Mouse (Mus musculus): ENCODE data around the gene Prkaa2. TPM values are rescaled to one million over a fixed set of nuclear protein-coding genes. Genes with fewer than 3 reads are reported as not detected.
"Not testable (repeated sequence)": the region's sequence is repeated elsewhere in the genome, so short reads cannot be mapped to it uniquely, and the experiment has no call there.

Prkaa2 gene
- polyA plus RNA-seq, 1 experiment: not detected

GRCm38 (mm10) chr4:105007360-105008018 lies 102.2 kb downstream of the Prkaa2 start:
- Histone ChIP-seq H3K27ac (ENCODE audit: insufficient read depth, low read depth, low read length) (no peak overlapping the region), H3K4me1 (ENCODE audit: control insufficient read depth, insufficient read depth, low read length) (no peaks in the 10 kb centered on the region), H3K4me3 (ENCODE audit: insufficient read depth, low read depth, low read length) (no peak overlapping the region)
- TF ChIP-seq CTCF (IDR thresholded peaks at IDR 0.05; ENCODE audit: insufficient read depth, low read depth, low read length) (no peak), POLR2A (IDR thresholded peaks at IDR 0.05; ENCODE audit: insufficient read depth, low read depth, low read length) (no peak)
- WGBS: 93% methylated on average over 4 of the region's 4 CpGs

GRCm38 (mm10) chr4:105004649-105005048 lies 105.0 kb downstream of the Prkaa2 start:
- not testable (repeated sequence) for H3K4me3 ChIP-seq (ENCODE audit: insufficient read depth, low read depth, low read length); H3K4me1 ChIP-seq (ENCODE audit: control insufficient read depth, insufficient read depth, low read length); H3K27ac ChIP-seq (ENCODE audit: insufficient read depth, low read depth, low read length)
- WGBS: 84% methylated on average over 12 of the region's 12 CpGs

- TF ChIP-seq POLR2A (IDR thresholded peaks at IDR 0.05; ENCODE audit: insufficient read depth, low read depth, low read length): no peak
- TF ChIP-seq CTCF (IDR thresholded peaks at IDR 0.05; ENCODE audit: insufficient read depth, low read depth, low read length): no peak
- no peak overlapping the region for H3K4me3 ChIP-seq (ENCODE audit: insufficient read depth, low read depth, low read length)
- no peaks in the 10 kb centered on the region for H3K4me1 ChIP-seq (ENCODE audit: control insufficient read depth, insufficient read depth, low read length)
- WGBS: 53% methylated on average over 8 of the region's 8 CpGs
- no peak overlapping the region for H3K27ac ChIP-seq (ENCODE audit: insufficient read depth, low read depth, low read length)
These were observed 105.6 kb downstream of the Prkaa2 start for GRCm38 (mm10) chr4:105004135-105004534.

GRCm38 (mm10) chr4:105001736-105002135 lies 108.0 kb downstream of the Prkaa2 start:
- no peak overlapping the region for H3K27ac ChIP-seq (ENCODE audit: insufficient read depth, low read depth, low read length)
- no peaks in the 10 kb centered on the region for H3K4me1 ChIP-seq (ENCODE audit: control insufficient read depth, insufficient read depth, low read length)
- WGBS: 75% methylated on average over 1 of the region's 1 CpGs
- no peak overlapping the region for H3K4me3 ChIP-seq (ENCODE audit: insufficient read depth, low read depth, low read length)
- TF ChIP-seq POLR2A (IDR thresholded peaks at IDR 0.05; ENCODE audit: insufficient read depth, low read depth, low read length) (no peak), CTCF (IDR thresholded peaks at IDR 0.05; ENCODE audit: insufficient read depth, low read depth, low read length) (no peak)

GRCm38 (mm10) chr4:104999702-105000101 lies 110.0 kb downstream of the Prkaa2 start:
- H3K4me3 ChIP-seq (ENCODE audit: insufficient read depth, low read depth, low read length): no peak overlapping the region
- WGBS: 68% methylated on average over 5 of the region's 5 CpGs
- TF ChIP-seq CTCF (IDR thresholded peaks at IDR 0.05; ENCODE audit: insufficient read depth, low read depth, low read length): no peak
- TF ChIP-seq POLR2A (IDR thresholded peaks at IDR 0.05; ENCODE audit: insufficient read depth, low read depth, low read length): no peak
- H3K4me1 ChIP-seq (ENCODE audit: control insufficient read depth, insufficient read depth, low read length): no peaks in the 10 kb centered on the region
- no peak overlapping the region for H3K27ac ChIP-seq (ENCODE audit: insufficient read depth, low read depth, low read length)

- TF ChIP-seq POLR2A (IDR thresholded peaks at IDR 0.05; ENCODE audit: insufficient read depth, low read depth, low read length): no peak
- no peak for TF ChIP-seq CTCF (IDR thresholded peaks at IDR 0.05; ENCODE audit: insufficient read depth, low read depth, low read length)
- Histone ChIP-seq H3K4me1 (ENCODE audit: control insufficient read depth, insufficient read depth, low read length) (no peaks in the 10 kb centered on the region), H3K4me3 (ENCODE audit: insufficient read depth, low read depth, low read length) (no peak overlapping the region), H3K27ac (ENCODE audit: insufficient read depth, low read depth, low read length) (no peak overlapping the region)
- WGBS: 92% methylated on average over 10 of the region's 10 CpGs
These were observed 116.4 kb downstream of the Prkaa2 start for GRCm38 (mm10) chr4:104993140-104993874.

- no peak overlapping the region for H3K27ac ChIP-seq (ENCODE audit: insufficient read depth, low read depth, low read length)
- WGBS: 87% methylated on average over 3 of the region's 3 CpGs
- no peaks in the 10 kb centered on the region for H3K4me1 ChIP-seq (ENCODE audit: control insufficient read depth, insufficient read depth, low read length)
- H3K4me3 ChIP-seq (ENCODE audit: insufficient read depth, low read depth, low read length): no peak overlapping the region
- TF ChIP-seq POLR2A (IDR thresholded peaks at IDR 0.05; ENCODE audit: insufficient read depth, low read depth, low read length): no peak
- TF ChIP-seq CTCF (IDR thresholded peaks at IDR 0.05; ENCODE audit: insufficient read depth, low read depth, low read length): no peak
These were observed 117.4 kb downstream of the Prkaa2 start for GRCm38 (mm10) chr4:104992271-104992670.

GRCm38 (mm10) chr4:104990686-104991085 lies 119.0 kb downstream of the Prkaa2 start:
- 56% methylated on average over 3 of the region's 3 CpGs for WGBS

GRCm38 (mm10) chr4:104990016-104990415 lies 119.7 kb downstream of the Prkaa2 start:
- TF ChIP-seq POLR2A (IDR thresholded peaks at IDR 0.05; ENCODE audit: insufficient read depth, low read depth, low read length): no peak
- TF ChIP-seq CTCF (IDR thresholded peaks at IDR 0.05; ENCODE audit: insufficient read depth, low read depth, low read length): no peak
- Histone ChIP-seq H3K4me1 (ENCODE audit: control insufficient read depth, insufficient read depth, low read length) (no peaks in the 10 kb centered on the region), H3K27ac (ENCODE audit: insufficient read depth, low read depth, low read length) (no peak overlapping the region), H3K4me3 (ENCODE audit: insufficient read depth, low read depth, low read length) (no peak overlapping the region)
- WGBS: 86% methylated on average over 6 of the region's 6 CpGs

More at GRCm38 (mm10) chr4:104990686-104991085, 119.0 kb downstream of the Prkaa2 start:
- Histone ChIP-seq H3K4me1 (ENCODE audit: control insufficient read depth, insufficient read depth, low read length) (no peaks in the 10 kb centered on the region), H3K27ac (ENCODE audit: insufficient read depth, low read depth, low read length) (no peak overlapping the region), H3K4me3 (ENCODE audit: insufficient read depth, low read depth, low read length) (no peak overlapping the region)
- TF ChIP-seq CTCF (IDR thresholded peaks at IDR 0.05; ENCODE audit: insufficient read depth, low read depth, low read length) (no peak), POLR2A (IDR thresholded peaks at IDR 0.05; ENCODE audit: insufficient read depth, low read depth, low read length) (no peak)

All from olfactory bulb, adult 2 months (tissue).